Mouse (Mus musculus): ENCODE results near the gene Wsb2.
"Not testable (repeated sequence)": the region's sequence is repeated elsewhere in the genome, so short reads cannot be mapped to it uniquely, and the experiment has no call there.

Gene Wsb2

GRCm38 (mm10) chr5:117357478-117358247 lies 559 bp downstream of the Wsb2 start:
- DNase-seq (ENCODE audit: low spot score) = no peak

GRCm38 (mm10) chr5:117358248-117358630 lies 1.1 kb downstream of the Wsb2 start:
- DNase-seq (ENCODE audit: low spot score) = no peak

- peak; percentile 70 for DNase-seq (ENCODE audit: low spot score)
Observed at GRCm38 (mm10) chr5:117358725-117359124, 1.6 kb downstream of the Wsb2 start.

GRCm38 (mm10) chr5:117359497-117360227 lies 2.6 kb downstream of the Wsb2 start:
- no peak for DNase-seq (ENCODE audit: low spot score)

- DNase-seq (ENCODE audit: low spot score) = no peak
Observed at GRCm38 (mm10) chr5:117360228-117360515, 3.1 kb downstream of the Wsb2 start.

- DNase-seq (ENCODE audit: low spot score) = peak; percentile 39
Observed at GRCm38 (mm10) chr5:117360631-117361541, 3.8 kb downstream of the Wsb2 start.

- no peak for DNase-seq (ENCODE audit: low spot score)
Observed at GRCm38 (mm10) chr5:117361590-117361989, 4.5 kb downstream of the Wsb2 start.

GRCm38 (mm10) chr5:117363066-117363782 lies 6.1 kb downstream of the Wsb2 start:
- peak; percentile 55 for DNase-seq (ENCODE audit: low spot score)

GRCm38 (mm10) chr5:117364821-117365220 lies 7.7 kb downstream of the Wsb2 start:
- DNase-seq (ENCODE audit: low spot score) = no peak

GRCm38 (mm10) chr5:117365904-117366561 lies 8.9 kb downstream of the Wsb2 start:
- DNase-seq (ENCODE audit: low spot score) = no peak

GRCm38 (mm10) chr5:117367206-117367605 lies 10.1 kb downstream of the Wsb2 start:
- no peak for DNase-seq (ENCODE audit: low spot score)

GRCm38 (mm10) chr5:117370592-117370991 lies 13.5 kb downstream of the Wsb2 start:
- peak; percentile 75 for DNase-seq (ENCODE audit: low spot score)

GRCm38 (mm10) chr5:117373418-117373817 lies 16.3 kb downstream of the Wsb2 start:
- DNase-seq (ENCODE audit: low spot score) = no peak

- no peak for DNase-seq (ENCODE audit: low spot score)
Observed at GRCm38 (mm10) chr5:117374372-117375049, 17.4 kb downstream of the Wsb2 start.

- no peak for DNase-seq (ENCODE audit: low spot score)
Observed at GRCm38 (mm10) chr5:117376331-117376761, 19.2 kb downstream of the Wsb2 start.

GRCm38 (mm10) chr5:117377731-117378130 lies 20.6 kb downstream of the Wsb2 start:
- DNase-seq (ENCODE audit: low spot score) = not testable (repeated sequence)

GRCm38 (mm10) chr5:117380199-117380598 lies 23.1 kb downstream of the Wsb2 start:
- DNase-seq (ENCODE audit: low spot score) = no peak

GRCm38 (mm10) chr5:117381785-117382184 lies 24.7 kb downstream of the Wsb2 start:
- DNase-seq (ENCODE audit: low spot score) = no peak

- no peak for DNase-seq (ENCODE audit: low spot score)
Observed at GRCm38 (mm10) chr5:117383198-117383597, 26.1 kb downstream of the Wsb2 start.

- DNase-seq (ENCODE audit: low spot score) = peak; percentile 51
Observed at GRCm38 (mm10) chr5:117388296-117388751, 31.2 kb downstream of the Wsb2 start.

GRCm38 (mm10) chr5:117388877-117389276 lies 31.8 kb downstream of the Wsb2 start, which contains the start of gene Rfc5:
Rfc5 (minus strand) TSS chr5:117389047.
- peak; percentile 96 for DNase-seq (ENCODE audit: low spot score)
